Mouse (Mus musculus): ENCODE measurements around the gene Vars. TPM values are rescaled to one million over a fixed set of nuclear protein-coding genes. Genes with fewer than 3 reads are reported as not detected.

Gene Vars
- polyA plus RNA-seq, 1 experiment from 2014 or later = 82.6 TPM

DNA sequence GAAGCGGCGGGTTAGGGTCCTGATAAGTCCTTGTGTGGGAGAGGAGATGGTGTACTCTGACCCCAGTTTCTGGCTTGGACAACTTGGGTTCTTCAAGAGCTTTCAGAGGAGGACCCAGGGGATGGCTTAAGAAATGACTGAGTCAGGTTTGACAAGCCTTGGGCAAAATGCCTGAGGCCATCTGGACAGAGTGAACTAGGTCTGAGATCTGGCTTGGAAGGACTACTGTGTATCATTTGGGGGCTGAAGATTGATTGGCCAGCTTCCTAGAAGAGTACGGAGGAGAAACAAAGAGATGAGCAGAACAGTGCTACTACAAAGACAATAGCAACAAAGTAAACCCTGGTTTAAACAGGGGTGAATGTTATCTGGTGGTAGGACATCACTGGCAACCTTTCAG lies 62.7 kb downstream of the Vars start:
- peaks cover 39% of the 10 kb centered on the region for H3K4me1 ChIP-seq (replicated peaks)
- H3K36me3 ChIP-seq = peaks cover 32% of the 10 kb centered on the region
- H3K4me2 ChIP-seq = no peak overlapping the region
- no peak overlapping the region for H3K4me3 ChIP-seq
- no peak overlapping the region for H3K9ac ChIP-seq
- ATAC-seq (ENCODE audit: insufficient number of reproducible peaks, low FRiP score) = no peak
- H3K27me3 ChIP-seq (replicated peaks) = peaks cover 57% of the 10 kb centered on the region
- 91% methylated on average over 3 of the region's 3 CpGs for WGBS
- H3K9me3 ChIP-seq (replicated peaks) = no peaks in the 10 kb centered on the region
- H3K27ac ChIP-seq (ENCODE audit: poor library complexity, severe bottlenecking) = no peak overlapping the region

- no peak overlapping the region for H3K9ac ChIP-seq
- peak overlapping the region; percentile 73 for H3K4me2 ChIP-seq
- H3K9me3 ChIP-seq (replicated peaks) = no peaks in the 10 kb centered on the region
- H3K4me3 ChIP-seq = peak overlapping the region; percentile 38
- H3K27me3 ChIP-seq (replicated peaks) = peaks cover 65% of the 10 kb centered on the region
- H3K4me1 ChIP-seq (replicated peaks) = peaks cover 36% of the 10 kb centered on the region
- ATAC-seq (ENCODE audit: insufficient number of reproducible peaks, low FRiP score) = no peak
- peaks cover 32% of the 10 kb centered on the region for H3K36me3 ChIP-seq
- H3K27ac ChIP-seq (ENCODE audit: poor library complexity, severe bottlenecking) = no peak overlapping the region
- 26% methylated on average over 10 of the region's 10 CpGs for WGBS
Measured at GRCm38 (mm10) chr17:35064378-35064877, 63.6 kb downstream of the Vars start.

GRCm38 (mm10) chr17:35064951-35065947 lies 64.5 kb downstream of the Vars start, which contains the start of gene Ly6g6c:
Gene Ly6g6c, plus strand, starts transcription at chr17:35065388.
- Histone ChIP-seq H3K9ac (peak within 1 kb of the TSS; percentile 54), H3K9me3 (replicated peaks) (no peaks in the 10 kb centered on the region), H3K27me3 (replicated peaks) (peaks cover 68% of the 10 kb centered on the region), H3K4me2 (peak within 1 kb of the TSS; percentile 73), H3K4me1 (replicated peaks) (peaks cover 30% of the 10 kb centered on the region), H3K36me3 (peaks cover 29% of the 10 kb centered on the region), H3K27ac (ENCODE audit: poor library complexity, severe bottlenecking) (no peak within 1 kb of the TSS), H3K4me3 (peak within 1 kb of the TSS; percentile 38)
- WGBS = under 1% methylated on average over 48 of the region's 48 CpGs
- peak; percentile 27; the same call in 1 of the 2 replicates for ATAC-seq (ENCODE audit: insufficient number of reproducible peaks, low FRiP score)

Other genes with a start within 250 kb of the Vars start
- 0.15 TPM in 1 of 2 replicates, not detected in the other for gene Cyp21a1, start 196.4 kb upstream of the Vars start, polyA plus RNA-seq (2016; fragmentation: Nextera tagmentation; extraction: Ambion mirVana)
- 18.2 and 19.6 TPM in 2 replicates for gene Stk19, start 164.0 kb upstream of the Vars start, polyA plus RNA-seq (2016; fragmentation: Nextera tagmentation; extraction: Ambion mirVana)
- 37.2 and 39.9 TPM in 2 replicates for gene Dxo, start 164.0 kb upstream of the Vars start, polyA plus RNA-seq (2016; fragmentation: Nextera tagmentation; extraction: Ambion mirVana)
- 35.3 and 39.5 TPM in 2 replicates for gene Skiv2l, start 150.8 kb upstream of the Vars start, polyA plus RNA-seq (2016; fragmentation: Nextera tagmentation; extraction: Ambion mirVana)
- gene Nelfe, start 150.6 kb upstream of the Vars start, polyA plus RNA-seq (2016; fragmentation: Nextera tagmentation; extraction: Ambion mirVana) = 73.7 and 81.3 TPM in 2 replicates
- 1.1 and 2.2 TPM in 2 replicates for gene Cfb, start 138.5 kb upstream of the Vars start, polyA plus RNA-seq (2016; fragmentation: Nextera tagmentation; extraction: Ambion mirVana)
- 2.6 and 2.8 TPM in 2 replicates for gene Zbtb12, start 121.5 kb upstream of the Vars start, polyA plus RNA-seq (2016; fragmentation: Nextera tagmentation; extraction: Ambion mirVana)
- not detected in 2 replicates for gene Gm20547, start 118.9 kb upstream of the Vars start, polyA plus RNA-seq (2016; fragmentation: Nextera tagmentation; extraction: Ambion mirVana)
- gene C2, start 102.7 kb upstream of the Vars start, polyA plus RNA-seq (2016; fragmentation: Nextera tagmentation; extraction: Ambion mirVana) = 0.24 and 0.35 TPM in 2 replicates
- 49.1 and 51.6 TPM in 2 replicates for gene Ehmt2, start 102.5 kb upstream of the Vars start, polyA plus RNA-seq (2016; fragmentation: Nextera tagmentation; extraction: Ambion mirVana)
- 0.08 TPM in 1 of 2 replicates, not detected in the other for gene Slc44a4, start 86.5 kb upstream of the Vars start, polyA plus RNA-seq (2016; fragmentation: Nextera tagmentation; extraction: Ambion mirVana)
- 20.8 and 21.5 TPM in 2 replicates for gene Neu1, start 69.7 kb upstream of the Vars start, polyA plus RNA-seq (2016; fragmentation: Nextera tagmentation; extraction: Ambion mirVana)
- gene Hspa1b, start 41.7 kb upstream of the Vars start, polyA plus RNA-seq (2016; fragmentation: Nextera tagmentation; extraction: Ambion mirVana) = 0.12 and 0.13 TPM in 2 replicates
- gene Gm20481, start 31.1 kb upstream of the Vars start, polyA plus RNA-seq (2016; fragmentation: Nextera tagmentation; extraction: Ambion mirVana) = not detected in 2 replicates
- 6.2 and 6.4 TPM in 2 replicates for gene Hspa1a, start 28.8 kb upstream of the Vars start, polyA plus RNA-seq (2016; fragmentation: Nextera tagmentation; extraction: Ambion mirVana)
- 2.9 and 3.1 TPM in 2 replicates for gene Hspa1l, start 28.3 kb upstream of the Vars start, polyA plus RNA-seq (2016; fragmentation: Nextera tagmentation; extraction: Ambion mirVana)
- 143 and 145 TPM in 2 replicates for gene Lsm2, start 19.1 kb upstream of the Vars start, polyA plus RNA-seq (2016; fragmentation: Nextera tagmentation; extraction: Ambion mirVana)
- gene Vwa7, start 15.6 kb downstream of the Vars start, polyA plus RNA-seq (2016; fragmentation: Nextera tagmentation; extraction: Ambion mirVana) = 0.32 and 0.37 TPM in 2 replicates
- gene Sapcd1, start 27.0 kb downstream of the Vars start, polyA plus RNA-seq (2016; fragmentation: Nextera tagmentation; extraction: Ambion mirVana) = 2.4 and 2.6 TPM in 2 replicates
- gene Msh5, start 45.8 kb downstream of the Vars start, polyA plus RNA-seq (2016; fragmentation: Nextera tagmentation; extraction: Ambion mirVana) = 3.5 and 4.9 TPM in 2 replicates
- 349 and 354 TPM in 2 replicates for gene Clic1, start 49.0 kb downstream of the Vars start, polyA plus RNA-seq (2016; fragmentation: Nextera tagmentation; extraction: Ambion mirVana)
- 192 and 205 TPM in 2 replicates for gene Ddah2, start 58.0 kb downstream of the Vars start, polyA plus RNA-seq (2016; fragmentation: Nextera tagmentation; extraction: Ambion mirVana)
- 0.27 TPM in 1 of 2 replicates, not detected in the other for gene Ly6g6c, start 64.4 kb downstream of the Vars start, polyA plus RNA-seq (2016; fragmentation: Nextera tagmentation; extraction: Ambion mirVana)
- 1.2 and 2.0 TPM in 2 replicates for gene Mpig6b, start 65.2 kb downstream of the Vars start, polyA plus RNA-seq (2016; fragmentation: Nextera tagmentation; extraction: Ambion mirVana)
- 0.24 and 0.40 TPM in 2 replicates for gene Ly6g6e, start 75.9 kb downstream of the Vars start, polyA plus RNA-seq (2016; fragmentation: Nextera tagmentation; extraction: Ambion mirVana)
- gene Ly6g6d, start 77.1 kb downstream of the Vars start, polyA plus RNA-seq (2016; fragmentation: Nextera tagmentation; extraction: Ambion mirVana) = 1.8 and 2.2 TPM in 2 replicates
- gene Ly6g6f, start 84.6 kb downstream of the Vars start, polyA plus RNA-seq (2016; fragmentation: Nextera tagmentation; extraction: Ambion mirVana) = 1.1 and 1.5 TPM in 2 replicates
- 58.9 and 65.1 TPM in 2 replicates for gene Abhd16a, start 88.3 kb downstream of the Vars start, polyA plus RNA-seq (2016; fragmentation: Nextera tagmentation; extraction: Ambion mirVana)
- not detected in 2 replicates for gene Ly6g5c, start 107.3 kb downstream of the Vars start, polyA plus RNA-seq (2016; fragmentation: Nextera tagmentation; extraction: Ambion mirVana)
- gene Ly6g5b, start 114.4 kb downstream of the Vars start, polyA plus RNA-seq (2016; fragmentation: Nextera tagmentation; extraction: Ambion mirVana) = 0.32 and 0.38 TPM in 2 replicates
- gene Gpank1, start 120.5 kb downstream of the Vars start, polyA plus RNA-seq (2016; fragmentation: Nextera tagmentation; extraction: Ambion mirVana) = 11.1 and 15.1 TPM in 2 replicates
- 190 and 207 TPM in 2 replicates for gene Csnk2b, start 121.1 kb downstream of the Vars start, polyA plus RNA-seq (2016; fragmentation: Nextera tagmentation; extraction: Ambion mirVana)
- gene D17H6S53E, start 125.4 kb downstream of the Vars start, polyA plus RNA-seq (2016; fragmentation: Nextera tagmentation; extraction: Ambion mirVana) = 8.6 and 8.7 TPM in 2 replicates
- gene Apom, start 131.1 kb downstream of the Vars start, polyA plus RNA-seq (2016; fragmentation: Nextera tagmentation; extraction: Ambion mirVana) = 1.3 and 8.3 TPM in 2 replicates
- gene Bag6, start 134.2 kb downstream of the Vars start, polyA plus RNA-seq (2016; fragmentation: Nextera tagmentation; extraction: Ambion mirVana) = 56.1 and 61.6 TPM in 2 replicates
- 132 and 148 TPM in 2 replicates for gene Prrc2a, start 163.9 kb downstream of the Vars start, polyA plus RNA-seq (2016; fragmentation: Nextera tagmentation; extraction: Ambion mirVana)
- 4.3 and 4.4 TPM in 2 replicates for gene Aif1, start 175.1 kb downstream of the Vars start, polyA plus RNA-seq (2016; fragmentation: Nextera tagmentation; extraction: Ambion mirVana)
- 3.3 and 5.2 TPM in 2 replicates for gene Lst1, start 187.5 kb downstream of the Vars start, polyA plus RNA-seq (2016; fragmentation: Nextera tagmentation; extraction: Ambion mirVana)
- gene Ltb, start 193.5 kb downstream of the Vars start, polyA plus RNA-seq (2016; fragmentation: Nextera tagmentation; extraction: Ambion mirVana) = 0.14 and 0.31 TPM in 2 replicates
- 0.12 TPM in 1 of 2 replicates, not detected in the other for gene Tnf, start 201.0 kb downstream of the Vars start, polyA plus RNA-seq (2016; fragmentation: Nextera tagmentation; extraction: Ambion mirVana)
- gene Lta, start 204.4 kb downstream of the Vars start, polyA plus RNA-seq (2016; fragmentation: Nextera tagmentation; extraction: Ambion mirVana) = not detected in 2 replicates
- 0.55 TPM in 1 of 2 replicates, not detected in the other for gene Gm16181, start 219.8 kb downstream of the Vars start, polyA plus RNA-seq (2016; fragmentation: Nextera tagmentation; extraction: Ambion mirVana)
- gene Atp6v1g2, start 232.7 kb downstream of the Vars start, polyA plus RNA-seq (2016; fragmentation: Nextera tagmentation; extraction: Ambion mirVana) = 10.0 and 12.5 TPM in 2 replicates
- gene Nfkbil1, start 234.8 kb downstream of the Vars start, polyA plus RNA-seq (2016; fragmentation: Nextera tagmentation; extraction: Ambion mirVana) = 9.0 and 9.8 TPM in 2 replicates
- gene Ddx39b, start 240.8 kb downstream of the Vars start, polyA plus RNA-seq (2016; fragmentation: Nextera tagmentation; extraction: Ambion mirVana) = 282 and 285 TPM in 2 replicates